Mouse (Mus musculus): ENCODE data around the gene Fgfr1op. TPM values are rescaled to one million over a fixed set of nuclear protein-coding genes. Genes with fewer than 3 reads are reported as not detected.

The Fgfr1op gene
- polyA plus RNA-seq, 1 experiment from 2014 or later = 64.0 TPM

Other genes with a start within 250 kb of the Fgfr1op start
- gene Tagap, start 239.5 kb upstream of the Fgfr1op start, polyA plus RNA-seq (2014; fragmentation: Nextera tagmentation; extraction: Ambion mirVana) = 0.30 and 0.36 TPM in 2 replicates
- 50.0 and 54.1 TPM in 2 replicates for gene Rsph3a, start 219.9 kb upstream of the Fgfr1op start, polyA plus RNA-seq (2014; fragmentation: Nextera tagmentation; extraction: Ambion mirVana)
- 0.35 TPM in 1 of 2 replicates, not detected in the other for gene Gm49673, start 17.7 kb upstream of the Fgfr1op start, polyA plus RNA-seq (2014; fragmentation: Nextera tagmentation; extraction: Ambion mirVana)
- 20.4 and 21.2 TPM in 2 replicates for gene Rnaset2a, start 17.4 kb upstream of the Fgfr1op start, polyA plus RNA-seq (2014; fragmentation: Nextera tagmentation; extraction: Ambion mirVana)
- gene Ccr6, start 70.5 kb downstream of the Fgfr1op start, polyA plus RNA-seq (2014; fragmentation: Nextera tagmentation; extraction: Ambion mirVana) = not detected in 2 replicates
- gene Mpc1, start 117.4 kb downstream of the Fgfr1op start, polyA plus RNA-seq (2014; fragmentation: Nextera tagmentation; extraction: Ambion mirVana) = 95.1 and 96.4 TPM in 2 replicates
- 43.0 and 43.4 TPM in 2 replicates for gene Sft2d1, start 145.6 kb downstream of the Fgfr1op start, polyA plus RNA-seq (2014; fragmentation: Nextera tagmentation; extraction: Ambion mirVana)
- 0.20 and 0.45 TPM in 2 replicates for gene Prr18, start 172.0 kb downstream of the Fgfr1op start, polyA plus RNA-seq (2014; fragmentation: Nextera tagmentation; extraction: Ambion mirVana)
- 1.2 and 2.1 TPM in 2 replicates for gene T2, start 190.5 kb downstream of the Fgfr1op start, polyA plus RNA-seq (2014; fragmentation: Nextera tagmentation; extraction: Ambion mirVana)